Mouse (Mus musculus): ENCODE results near the gene Kcnip2. TPM values are rescaled to one million over a fixed set of nuclear protein-coding genes. Genes with fewer than 3 reads are reported as not detected.

Gene Kcnip2
- total RNA-seq (2023) = 8.0 TPM

DNA sequence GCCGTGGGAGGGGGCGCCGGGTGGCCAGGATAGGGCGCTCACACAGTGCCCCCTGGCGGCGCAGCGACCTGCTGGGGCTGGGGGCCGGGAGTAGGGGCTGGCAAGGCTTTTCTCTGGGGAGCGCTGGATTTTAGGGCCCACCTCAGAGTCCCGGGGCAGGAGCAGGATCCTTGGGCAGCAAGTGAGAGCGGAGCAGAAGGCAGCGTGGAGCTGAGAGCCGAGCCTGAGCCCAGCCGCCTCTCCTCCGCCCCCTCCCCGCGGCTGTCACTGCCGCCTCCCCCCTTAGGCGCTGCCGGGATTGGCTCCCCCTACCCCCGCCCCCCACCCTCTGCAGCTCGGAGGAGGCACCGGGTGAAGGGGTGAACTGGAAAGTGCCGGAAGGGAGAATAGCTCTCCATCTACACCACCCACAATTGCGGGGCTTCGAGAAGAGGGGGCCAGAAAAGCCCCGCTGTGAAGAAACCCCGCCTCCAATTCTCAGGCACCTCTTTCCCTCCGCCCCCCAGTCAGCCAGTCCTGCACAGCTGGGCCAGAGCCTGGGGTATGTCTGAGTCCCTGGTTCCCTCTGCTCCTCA, at the start of gene Kcnip2:
Gene Kcnip2, minus strand, starts transcription at position 231 of the 575 bp plus-strand sequence.

GRCm38 (mm10) chr19:45783181-45783932, 32.5 kb downstream of the Kcnip2 start, which contains the start of gene Mgea5:
Mgea5 (minus strand) TSS chr19:45783837.

GRCm38 (mm10) chr19:45749243-45750043, 66.4 kb downstream of the Kcnip2 start, which contains the start of gene Npm3:
Npm3 (minus strand) TSS chr19:45749591.

GRCm38 (mm10) chr19:45742218-45742983, 73.5 kb downstream of the Kcnip2 start, which contains the start of gene Fgf8:
Fgf8 (minus strand) TSS chr19:45742915.

Other genes starting within 250 kb of the Kcnip2 start
- 63.1 TPM for gene Fbxw4, start 155.7 kb downstream of the Kcnip2 start, total RNA-seq (2023)
- not detected for gene Fgf8, start 73.1 kb downstream of the Kcnip2 start, total RNA-seq (2023)
- 62.4 TPM for gene Npm3, start 66.5 kb downstream of the Kcnip2 start, total RNA-seq (2023)
- 322 TPM for gene Mgea5, start 32.2 kb downstream of the Kcnip2 start, total RNA-seq (2023)
- 15.2 TPM for gene Armh3, start 182.4 kb upstream of the Kcnip2 start, total RNA-seq (2023)
- gene Hps6, start 187.4 kb upstream of the Kcnip2 start, total RNA-seq (2023) = 7.8 TPM
- gene Pprc1, start 228.8 kb upstream of the Kcnip2 start, total RNA-seq (2023) = 108 TPM
- 364 TPM for gene Ldb1, start 229.2 kb upstream of the Kcnip2 start, total RNA-seq (2023)

All from CD8-positive naive resting alpha-beta T cell, adult 57 days (primary cell).